Mouse (Mus musculus): Measurements from ENCODE around the gene Ttc23. TPM values are rescaled to one million over a fixed set of nuclear protein-coding genes. Genes with fewer than 3 reads are reported as not detected.

Gene Ttc23
- total RNA-seq, 2 experiments from 2014 or later, result 29.4 to 32.9 TPM

DNA sequence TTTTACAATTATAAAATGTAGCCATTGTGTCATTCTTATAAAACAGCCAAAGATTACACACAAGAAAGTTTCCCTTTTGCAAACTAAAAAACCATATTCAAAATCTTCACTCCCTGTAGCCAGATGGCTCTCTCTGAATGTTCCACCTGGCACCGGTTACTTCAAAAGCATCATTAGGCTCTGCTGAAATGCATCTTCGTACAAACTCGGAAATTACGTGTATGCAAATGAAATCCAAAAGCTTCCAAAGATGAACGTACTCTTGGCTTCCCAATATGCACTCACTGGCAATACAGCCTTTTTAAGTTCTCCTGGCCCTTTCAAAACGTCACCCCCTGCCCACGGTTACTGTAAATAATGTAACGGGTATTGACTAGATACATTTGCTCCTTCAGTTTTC, 2.9 kb upstream of the Ttc23 start:
- DNase-seq, result no peak
- intact Hi-C loops (cut with DNase I), result no loop called here

DNA sequence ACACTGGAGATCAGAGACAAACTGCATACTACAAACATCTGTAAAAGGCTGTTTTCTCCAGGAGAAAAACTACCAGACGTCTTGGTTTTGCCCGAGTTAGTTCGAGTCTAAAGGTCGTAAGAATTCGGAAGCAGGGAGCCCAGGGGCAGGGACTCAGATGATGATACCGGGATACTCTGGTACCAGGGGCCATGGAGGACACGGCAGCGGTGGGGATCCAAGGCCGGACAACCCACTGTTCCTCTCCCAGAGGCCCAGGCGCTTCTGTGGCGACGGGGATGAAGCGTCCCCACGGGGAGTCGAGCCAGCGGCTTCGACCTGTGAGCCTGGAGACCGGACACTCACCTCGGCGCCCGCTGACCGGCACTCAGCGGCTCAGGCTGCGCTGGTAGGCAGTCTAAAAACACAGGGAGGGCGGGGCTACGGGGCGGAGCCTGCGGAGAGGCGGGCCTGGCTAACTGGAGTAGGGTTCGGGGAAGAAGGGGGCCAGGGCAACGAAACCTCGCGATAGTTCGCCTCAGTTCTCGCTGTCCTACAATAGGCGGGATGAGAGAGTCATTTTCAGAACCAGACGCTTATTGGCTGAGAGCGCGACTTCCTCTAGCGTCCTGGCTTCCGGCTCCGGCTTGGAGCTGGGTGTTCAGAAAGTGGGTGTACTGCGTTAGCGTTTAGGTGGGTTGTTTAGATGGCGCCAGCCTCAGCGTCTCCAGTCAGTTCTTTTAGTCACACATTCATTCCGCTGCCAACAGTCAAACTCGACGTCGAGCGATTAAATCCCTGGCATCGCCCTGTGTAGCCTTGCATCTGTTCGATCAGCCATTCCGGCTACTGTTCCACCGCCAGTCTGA, 2.2 kb upstream of the Ttc23 start, which contains the start of gene Lrrc28:
Gene Lrrc28, minus strand, starts transcription at position 436 of the 848 bp plus-strand sequence.
- peak; percentile 99 to 100 for DNase-seq
- intact Hi-C loops (cut with DNase I), result no loop called here

DNA sequence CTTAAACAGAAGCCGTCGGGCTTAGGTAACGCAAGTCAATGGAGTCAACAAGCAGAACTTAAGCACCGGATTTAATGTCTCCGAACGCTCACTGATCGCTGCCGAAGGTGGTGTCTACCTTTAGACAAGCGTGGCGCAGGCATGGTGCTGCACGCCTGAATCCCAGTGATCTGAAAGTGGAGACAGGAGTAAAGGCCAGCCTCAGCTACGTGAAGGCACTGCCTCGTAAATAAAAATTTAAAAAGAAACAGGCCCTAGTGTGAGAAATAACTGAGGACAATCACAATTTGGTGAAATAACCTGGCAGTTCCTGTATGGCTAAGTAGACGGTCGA, 1.6 kb upstream of the Ttc23 start:
- intact Hi-C loops (cut with DNase I), result no loop called here
- DNase-seq, result no peak

- DNase-seq, result no peak
- intact Hi-C loops (cut with DNase I), result no loop called here
Observed at GRCm38 (mm10) chr7:67646131-67646530, 1.1 kb upstream of the Ttc23 start.

DNA sequence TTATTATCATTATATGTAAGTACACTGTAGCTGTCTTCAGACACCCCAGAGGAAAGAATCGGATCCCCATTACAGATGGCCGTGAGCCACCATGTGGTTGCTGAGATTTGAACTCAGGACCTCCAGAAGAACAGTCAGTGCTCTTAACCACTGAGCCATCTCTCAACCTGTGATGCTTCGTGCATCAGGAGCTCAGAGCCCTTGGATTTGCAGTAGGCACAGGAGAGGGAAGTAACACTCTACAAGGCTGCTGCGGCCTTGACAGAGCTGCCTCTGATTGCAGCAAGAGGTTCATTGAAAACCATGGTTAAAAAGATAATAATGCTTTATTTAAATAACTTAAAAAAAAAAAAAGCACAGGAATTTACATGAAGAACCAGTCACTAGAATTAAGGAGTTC, 1.2 kb downstream of the Ttc23 start:
- DNase-seq, result no peak
- intact Hi-C loops (cut with DNase I), result no loop called here

DNA sequence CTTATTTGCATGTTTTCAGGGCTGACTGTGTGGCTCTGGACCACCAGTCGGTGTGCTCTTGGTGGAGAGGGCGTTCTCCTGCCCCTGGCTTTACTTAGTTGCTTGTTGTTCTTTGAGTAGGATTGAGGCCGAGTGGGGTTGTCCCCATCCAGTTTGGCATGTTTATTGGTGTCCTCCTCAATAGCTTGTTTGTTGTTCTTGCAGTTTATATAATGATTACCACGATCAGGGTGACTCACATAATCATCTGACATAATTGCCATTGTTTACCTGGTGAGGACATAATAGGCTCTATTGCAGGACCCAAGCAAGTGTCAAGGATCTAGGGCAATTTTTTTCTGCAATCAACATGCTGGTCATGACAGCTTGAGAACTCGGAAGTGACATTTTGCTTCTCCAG, 5.0 kb downstream of the Ttc23 start:
- intact Hi-C loops (cut with DNase I), result no loop called here
- DNase-seq, result no peak

- intact Hi-C loops (cut with DNase I), result no loop called here
- DNase-seq, result no peak
Observed at GRCm38 (mm10) chr7:67654668-67655067, 7.5 kb downstream of the Ttc23 start.

DNA sequence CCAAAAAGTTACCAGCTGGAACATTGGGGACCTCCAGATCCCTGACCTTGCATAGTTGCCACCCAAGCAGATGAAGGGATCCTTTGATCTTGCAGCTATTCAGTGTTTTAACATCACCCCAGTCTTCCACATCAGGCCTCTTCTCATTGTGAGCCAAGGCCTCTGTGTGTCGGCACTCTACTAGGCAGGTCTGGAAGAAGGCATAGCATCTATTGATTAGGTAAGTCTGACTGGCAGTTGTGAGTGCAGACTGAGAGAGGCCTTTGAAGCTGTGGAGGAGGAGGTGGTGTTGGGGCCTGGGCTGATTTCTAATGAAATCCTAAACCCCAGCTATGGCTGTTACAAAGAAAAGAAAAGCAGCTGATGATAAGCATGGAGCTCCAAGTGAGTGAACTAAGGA, 8.0 kb downstream of the Ttc23 start:
- intact Hi-C loops (cut with DNase I), result no loop called here
- no peak for DNase-seq

DNA sequence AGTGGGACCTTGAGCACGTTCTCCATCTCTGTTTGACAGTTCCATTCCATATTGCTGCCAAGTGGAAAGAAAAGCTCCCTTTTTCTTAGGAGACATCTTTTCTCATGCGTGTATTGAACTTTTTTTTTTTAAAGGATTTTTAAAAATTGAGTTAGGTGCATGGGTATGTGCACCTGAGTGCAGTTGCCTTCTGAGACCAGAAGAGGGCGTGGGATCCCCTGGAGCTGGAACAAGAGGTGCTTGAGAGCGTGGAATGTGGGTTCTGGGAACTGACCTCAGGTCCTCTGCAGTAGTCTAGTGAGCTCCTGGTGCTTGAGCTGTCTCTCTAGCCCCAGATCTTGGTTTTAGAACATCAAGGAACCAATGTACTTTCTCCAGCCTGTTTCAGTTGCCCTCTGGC, 10.9 kb downstream of the Ttc23 start:
- DNase-seq, result no peak
- intact Hi-C loops (cut with DNase I), result no loop called here

DNA sequence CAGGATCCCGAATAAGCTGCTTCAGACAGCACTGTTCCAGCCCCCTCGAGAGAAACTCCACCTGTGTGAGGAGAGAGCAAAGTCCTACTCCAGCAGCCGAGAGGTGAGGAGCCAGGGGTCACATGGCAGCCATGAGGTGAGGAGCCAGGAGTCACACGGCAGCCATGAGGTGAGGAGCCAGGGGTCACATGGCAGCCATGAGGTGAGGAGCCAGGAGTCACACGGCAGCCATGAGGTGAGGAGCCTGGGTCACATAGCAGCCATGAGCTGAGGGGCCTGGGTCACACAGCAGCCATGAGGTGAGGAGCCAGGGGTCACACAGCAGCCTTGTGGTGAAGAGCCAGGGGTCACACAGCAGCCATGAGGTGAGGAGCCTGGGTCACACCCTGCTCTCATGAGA, 15.2 kb downstream of the Ttc23 start:
- intact Hi-C loops (cut with DNase I), result no loop called here
- no peak for DNase-seq

DNA sequence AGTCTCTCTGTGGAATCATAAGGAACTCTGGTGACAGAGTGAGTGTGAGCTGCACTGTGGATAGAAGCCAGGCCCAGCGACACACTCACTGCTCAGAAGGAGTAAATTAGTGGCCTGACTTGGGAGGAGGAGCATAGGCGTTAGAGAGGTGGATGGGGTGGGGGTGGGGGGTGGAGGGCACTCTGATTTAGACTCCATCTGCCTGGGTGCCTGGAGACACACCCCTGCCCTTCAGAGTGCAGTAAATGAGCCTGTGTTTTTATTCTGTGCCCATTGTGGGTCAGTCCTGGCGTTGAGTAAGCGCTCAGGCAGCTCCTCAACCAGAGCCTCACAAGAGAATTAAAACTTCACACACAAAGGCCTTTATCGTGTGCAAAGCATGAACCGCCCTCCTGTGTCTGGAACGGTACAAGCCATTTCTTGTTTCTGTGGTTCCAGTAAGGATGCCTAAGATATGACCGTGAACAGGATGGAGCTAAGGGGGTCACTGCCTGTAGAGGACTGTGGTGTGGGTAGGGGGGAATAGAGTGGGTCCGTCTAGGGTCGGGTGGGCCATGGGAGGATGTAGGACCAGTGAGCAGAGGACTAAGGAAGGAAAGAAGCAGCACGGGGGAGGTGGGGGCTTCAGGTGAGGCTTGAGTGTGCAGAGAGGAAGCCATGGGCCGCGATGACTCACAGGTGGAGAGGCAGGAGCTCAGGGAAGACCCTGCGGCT, 16.9 kb downstream of the Ttc23 start:
- DNase-seq, result no peak
- intact Hi-C loops (cut with DNase I), result no loop called here

- intact Hi-C loops (cut with DNase I), result loop anchor here (5.0 to 10.0 kb wide), 2 partner anchors 41 to 284 kb away; partner anchors contain the start of gene Igf1r
- no peak for DNase-seq
Observed at GRCm38 (mm10) chr7:67670965-67671364, 23.8 kb downstream of the Ttc23 start.

- peak; percentile 97 to 99 for DNase-seq
- intact Hi-C loops (cut with DNase I), result loop anchor here (1.0 to 10.0 kb wide), 5 partner anchors 18 to 282 kb away; partner anchors contain the start of genes Igf1r and Synm
Observed at GRCm38 (mm10) chr7:67672650-67673049, 25.4 kb downstream of the Ttc23 start.

- intact Hi-C loops (cut with DNase I), result loop anchor here (2.0 to 10.0 kb wide), 4 partner anchors 17 to 281 kb away; partner anchors contain the start of gene Igf1r
- no peak for DNase-seq
Observed at GRCm38 (mm10) chr7:67673656-67674055, 26.4 kb downstream of the Ttc23 start.

GRCm38 (mm10) chr7:67678878-67679499, 31.8 kb downstream of the Ttc23 start:
- no peak for DNase-seq
- intact Hi-C loops (cut with DNase I), result loop anchor here (10.0 kb wide), 1 partner anchor 276 kb away; the partner anchor contains the start of gene Igf1r

- no peak for DNase-seq
- intact Hi-C loops (cut with DNase I), result no loop called here
Observed at GRCm38 (mm10) chr7:67681078-67681477, 33.9 kb downstream of the Ttc23 start.

DNA sequence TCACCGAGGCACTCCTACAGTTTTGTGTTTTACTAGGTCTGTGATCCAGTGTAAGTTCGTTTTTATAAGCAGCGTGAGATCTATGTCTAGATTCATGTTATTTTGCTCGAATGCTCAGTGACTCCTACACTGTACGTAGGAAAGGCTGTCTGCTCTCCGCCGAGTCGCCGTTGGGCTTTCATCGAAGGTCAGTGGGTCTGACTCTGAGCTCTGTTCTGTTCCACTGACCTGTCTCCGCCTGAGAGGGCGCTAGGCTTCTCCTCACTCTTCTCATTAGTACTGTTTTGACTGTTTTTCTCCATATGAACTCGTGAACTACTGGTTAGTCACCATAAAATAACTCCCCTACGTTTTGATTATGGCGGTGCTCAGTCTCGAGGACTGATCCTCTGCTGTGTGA, 35.8 kb downstream of the Ttc23 start:
- intact Hi-C loops (cut with DNase I), result no loop called here
- DNase-seq, result no peak

GRCm38 (mm10) chr7:67686545-67686944, 39.3 kb downstream of the Ttc23 start:
- intact Hi-C loops (cut with DNase I), result no loop called here
- no peak for DNase-seq

GRCm38 (mm10) chr7:67688281-67688680, 41.1 kb downstream of the Ttc23 start:
- DNase-seq, result no peak
- intact Hi-C loops (cut with DNase I), result no loop called here

GRCm38 (mm10) chr7:67689793-67690192, 42.6 kb downstream of the Ttc23 start:
- no peak for DNase-seq
- intact Hi-C loops (cut with DNase I), result loop anchor here (2.0 kb wide), 1 partner anchor 17 kb away; no protein-coding TSS in a partner anchor

DNA sequence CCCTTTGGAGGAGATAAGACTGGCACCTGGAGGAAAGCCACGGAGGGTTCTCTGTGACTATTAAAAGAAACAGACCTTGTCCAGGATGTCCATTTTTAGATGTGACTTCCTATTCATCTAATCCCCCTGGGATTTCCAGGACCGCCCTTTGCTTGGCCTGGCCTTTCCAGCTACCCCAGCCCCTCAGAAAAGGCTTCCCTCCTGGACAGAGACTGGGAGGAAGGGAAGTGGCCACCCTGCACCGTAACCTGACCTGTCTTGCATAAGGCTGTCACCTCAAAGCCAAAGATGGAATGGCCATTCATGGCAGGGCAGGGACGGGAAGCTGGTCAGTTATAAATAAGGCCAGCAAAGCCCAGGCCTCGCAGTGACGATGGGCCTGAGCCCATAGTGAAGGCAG, 43.8 kb downstream of the Ttc23 start:
- DNase-seq, result peak; percentile 30 to 46
- intact Hi-C loops (cut with DNase I), result loop anchor here (2.0 kb wide), 1 partner anchor 18 kb away; no protein-coding TSS in a partner anchor

All from heart, postnatal 10 days (tissue).